Mouse (Mus musculus): Measurements from ENCODE around the gene Btnl6.
"Not testable (repeated sequence)": the region's sequence is repeated elsewhere in the genome, so short reads cannot be mapped to it uniquely, and the experiment has no call there.

Btnl6 gene

DNA sequence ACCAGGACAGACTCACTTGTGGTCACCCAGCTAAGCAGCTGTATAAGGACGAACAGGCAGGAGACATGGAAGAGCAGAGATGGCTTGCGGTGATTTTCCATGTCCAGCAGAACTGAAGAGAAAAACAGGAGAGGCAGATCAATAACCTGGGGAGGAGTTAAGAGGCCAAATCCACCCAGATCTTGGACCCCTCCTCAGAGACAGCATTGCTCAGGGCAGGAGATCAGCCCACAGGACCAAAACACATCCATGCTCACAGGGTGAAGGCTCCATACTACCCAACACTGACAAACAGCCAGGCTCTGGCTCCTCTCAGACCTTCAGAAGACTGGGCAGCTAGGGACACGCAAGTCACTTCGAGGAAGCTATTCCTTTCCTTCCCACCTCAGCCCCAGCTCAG is at the start of gene Btnl6:
Gene Btnl6, minus strand, starts transcription at position 101 of the 400 bp plus-strand sequence.
- no peak for DNase-seq (ENCODE audit: low spot score in 2 of 2)

DNA sequence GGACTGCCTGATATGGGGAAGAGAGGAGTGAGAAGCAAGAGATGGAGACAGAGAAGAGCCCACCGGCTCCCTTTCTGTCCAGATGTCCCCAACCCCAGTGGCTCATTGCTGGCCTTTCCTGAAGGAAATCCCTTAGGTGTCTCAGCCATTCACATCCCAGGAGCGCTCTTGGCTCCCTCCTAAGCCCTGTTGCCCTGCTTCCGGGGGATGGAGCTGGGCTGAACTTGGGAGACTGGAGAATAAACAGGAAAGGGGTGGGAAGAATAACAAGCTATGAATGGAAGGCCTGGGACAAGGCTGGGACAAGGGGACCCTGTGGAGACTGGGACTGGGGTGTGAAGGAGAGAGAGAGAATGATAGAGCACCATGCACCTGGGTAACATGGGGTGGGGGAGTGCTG is 47.6 kb upstream of the Btnl6 start:
- no peak for DNase-seq (ENCODE audit: low spot score in 2 of 2)

DNA sequence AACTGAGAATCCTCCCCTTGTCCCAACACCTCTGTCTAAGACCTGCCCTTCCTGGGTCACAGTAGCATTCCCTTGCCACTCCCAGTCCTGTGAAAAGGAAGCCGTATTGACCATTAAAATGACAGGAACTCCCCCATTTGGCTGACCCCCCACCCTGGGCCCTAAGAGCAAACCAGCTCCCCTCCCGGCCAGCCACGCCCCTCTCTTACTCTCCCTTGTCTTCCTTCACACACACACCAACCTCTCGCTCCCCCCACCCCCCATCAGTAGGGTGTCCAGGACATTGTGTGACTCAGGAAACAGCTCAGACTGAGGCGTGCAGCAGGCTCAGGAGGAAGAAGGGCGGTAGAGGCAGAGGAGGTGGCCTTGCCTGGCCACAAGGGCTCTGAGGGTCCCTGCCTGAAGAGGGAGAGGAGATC is 46.9 kb upstream of the Btnl6 start, which contains the start of gene Notch4:
Gene Notch4, plus strand, starts transcription at position 266 of the 419 bp plus-strand sequence.
- no peak for DNase-seq (ENCODE audit: low spot score in 2 of 2)

DNA sequence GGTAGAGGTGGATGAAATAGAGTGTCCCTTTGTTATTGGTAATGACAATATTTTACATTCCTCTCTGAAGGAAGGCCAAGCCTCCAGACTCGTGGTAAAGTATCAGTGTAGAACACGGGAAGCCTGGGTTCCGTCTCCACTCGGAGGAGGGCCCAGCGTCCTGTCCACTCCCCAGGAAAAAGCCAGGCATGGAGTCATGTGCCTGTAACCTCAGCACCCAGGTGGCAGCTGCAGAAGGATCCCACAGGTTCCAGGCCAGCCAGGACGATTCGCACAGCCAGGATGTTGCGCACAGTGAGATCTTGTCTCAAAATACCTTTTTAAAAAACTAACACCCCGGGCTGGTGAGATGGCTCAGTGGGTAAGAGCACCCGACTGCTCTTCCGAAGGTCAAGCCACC is 46.2 kb upstream of the Btnl6 start:
- DNase-seq (ENCODE audit: low spot score in 2 of 2) = no peak

DNA sequence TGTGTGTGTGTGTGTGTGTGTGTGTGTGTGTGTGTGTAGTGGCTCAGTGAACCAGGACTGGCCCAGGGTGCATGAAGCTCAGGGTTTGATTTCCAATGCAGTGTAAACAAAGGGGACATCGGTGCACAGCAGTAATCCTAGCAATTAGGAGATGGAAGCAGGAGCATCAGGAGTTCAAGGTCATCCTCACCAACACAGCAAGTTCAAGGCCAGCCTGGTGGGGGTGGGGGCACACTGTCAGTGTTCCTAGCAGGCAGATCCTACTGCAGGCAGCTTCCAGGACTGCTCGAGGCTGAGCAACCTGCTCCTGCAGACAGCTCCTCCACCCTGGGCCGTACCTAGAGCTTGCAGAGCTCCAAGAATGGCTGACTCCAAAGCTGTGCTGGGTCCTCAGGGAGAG is 45.4 kb upstream of the Btnl6 start:
- DNase-seq (ENCODE audit: low spot score in 2 of 2) = no peak

DNA sequence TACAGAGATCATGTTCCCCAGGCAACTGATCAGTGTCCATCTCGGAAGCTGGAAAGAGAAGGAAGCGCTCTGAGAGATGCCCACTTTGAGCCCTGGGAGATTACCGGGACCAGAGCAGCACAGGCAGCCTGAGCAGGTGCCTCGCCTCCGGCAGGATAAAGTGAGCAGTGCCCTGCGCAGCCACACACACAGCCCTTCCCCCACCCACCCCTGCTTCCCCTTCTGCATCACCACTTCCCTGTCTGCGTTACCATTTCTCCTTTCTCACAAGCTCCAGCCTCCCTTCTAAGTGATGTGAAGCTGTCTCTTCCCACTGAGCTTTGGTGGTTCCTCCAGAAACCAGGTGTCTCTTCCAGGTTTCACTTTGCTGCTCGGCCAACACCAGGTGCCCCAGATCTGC is 44.0 kb upstream of the Btnl6 start:
- no peak for DNase-seq (ENCODE audit: low spot score in 2 of 2)

DNA sequence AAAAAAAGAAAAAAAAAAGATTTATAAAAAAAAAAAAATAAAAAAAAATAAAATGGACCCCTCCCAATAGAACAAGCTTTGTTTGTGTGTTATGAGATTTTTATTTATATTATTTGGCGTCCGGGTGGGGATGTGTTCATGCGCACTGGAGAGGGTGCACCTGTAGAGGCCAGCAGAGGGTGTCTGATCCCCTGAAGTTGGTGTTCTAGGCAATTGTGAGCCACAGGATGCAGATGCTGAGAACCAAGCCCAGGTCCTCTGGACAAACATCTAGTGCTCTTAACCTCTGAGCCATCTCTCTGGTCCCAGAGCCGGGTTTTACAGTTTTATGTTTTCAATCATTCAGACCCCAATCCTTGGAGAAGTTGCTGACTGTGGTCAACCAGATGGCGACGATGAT is 43.3 kb upstream of the Btnl6 start:
- DNase-seq (ENCODE audit: low spot score in 2 of 2) = no peak

DNA sequence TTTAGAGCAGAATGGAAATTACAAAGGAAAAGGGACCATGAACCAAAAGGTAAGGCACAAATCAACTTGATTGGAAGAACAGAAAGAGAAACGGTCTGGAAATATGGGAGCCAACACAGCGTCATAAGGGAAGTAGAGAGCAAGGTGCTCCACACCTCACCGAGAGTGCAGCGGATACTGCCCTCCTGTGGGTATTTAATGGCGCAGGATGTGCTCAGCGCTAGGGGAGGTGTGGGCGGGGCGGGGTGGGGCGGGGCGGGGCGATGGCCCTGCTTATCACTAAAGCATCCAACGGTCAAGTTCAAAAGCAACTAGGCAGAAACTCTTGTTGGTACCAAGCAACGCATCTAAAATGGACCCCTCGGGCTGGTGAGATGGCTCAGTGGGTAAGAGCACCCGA is 42.7 kb upstream of the Btnl6 start:
- DNase-seq (ENCODE audit: low spot score in 2 of 2) = no peak

DNA sequence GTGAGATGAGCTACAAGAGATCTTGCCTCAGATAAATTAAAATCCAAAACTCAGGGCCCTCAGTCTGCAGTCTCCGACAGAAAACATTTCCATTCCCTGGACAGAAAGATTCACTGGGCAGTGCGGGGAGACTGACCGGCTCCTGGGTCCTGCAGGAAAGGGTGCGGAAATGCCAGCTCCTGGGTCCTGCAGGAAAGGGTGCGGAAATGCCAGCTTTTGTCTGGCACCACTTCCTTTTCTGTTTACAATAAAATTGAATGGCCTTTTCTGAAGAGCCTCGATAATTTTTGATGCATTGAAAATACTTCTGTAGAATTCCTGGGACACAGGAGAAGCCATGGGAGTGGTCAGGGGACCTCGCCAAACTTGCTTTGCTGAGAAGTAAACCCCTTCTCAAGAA is 42.0 kb upstream of the Btnl6 start:
- no peak for DNase-seq (ENCODE audit: low spot score in 2 of 2)

DNA sequence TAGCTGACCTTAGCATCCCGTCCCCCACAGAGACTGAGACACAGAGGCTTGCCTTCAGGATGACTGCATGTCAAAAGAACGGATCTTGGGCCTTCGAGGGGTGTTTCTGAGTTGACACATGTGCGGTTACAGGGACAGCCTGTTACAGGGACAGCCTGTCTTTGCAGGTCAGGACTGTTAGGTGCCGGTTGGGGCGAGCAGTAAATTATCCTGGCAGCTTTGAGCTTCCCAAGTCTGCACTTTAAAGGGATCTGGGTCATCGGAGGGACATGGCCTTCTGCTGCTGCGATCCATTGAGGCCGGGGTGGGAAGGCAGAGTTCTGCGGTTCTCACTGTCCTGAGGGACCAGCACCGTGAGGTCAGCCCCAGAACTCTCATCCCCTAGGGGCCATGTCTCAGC is 40.3 kb upstream of the Btnl6 start:
- DNase-seq (ENCODE audit: low spot score in 2 of 2) = no peak

DNA sequence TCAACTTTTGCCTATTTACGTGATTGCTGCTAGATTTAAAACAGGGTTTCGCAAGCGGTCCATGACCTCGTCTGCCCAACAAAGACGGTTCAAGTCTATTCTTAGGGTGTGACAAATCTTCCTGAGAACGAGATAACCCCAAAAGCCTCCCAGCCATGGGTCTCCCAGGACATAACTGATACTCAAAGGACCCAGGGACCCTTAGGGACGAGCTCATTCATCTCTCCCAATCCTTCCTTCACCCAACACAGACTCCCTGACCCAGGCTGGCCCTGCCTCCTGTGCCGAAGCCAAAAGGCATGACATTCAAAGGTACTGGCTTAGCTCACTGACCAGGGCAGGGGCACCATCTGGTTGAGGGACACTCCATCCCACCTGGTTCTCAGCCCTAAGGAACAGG is 39.3 kb upstream of the Btnl6 start:
- DNase-seq (ENCODE audit: low spot score in 2 of 2) = no peak

DNA sequence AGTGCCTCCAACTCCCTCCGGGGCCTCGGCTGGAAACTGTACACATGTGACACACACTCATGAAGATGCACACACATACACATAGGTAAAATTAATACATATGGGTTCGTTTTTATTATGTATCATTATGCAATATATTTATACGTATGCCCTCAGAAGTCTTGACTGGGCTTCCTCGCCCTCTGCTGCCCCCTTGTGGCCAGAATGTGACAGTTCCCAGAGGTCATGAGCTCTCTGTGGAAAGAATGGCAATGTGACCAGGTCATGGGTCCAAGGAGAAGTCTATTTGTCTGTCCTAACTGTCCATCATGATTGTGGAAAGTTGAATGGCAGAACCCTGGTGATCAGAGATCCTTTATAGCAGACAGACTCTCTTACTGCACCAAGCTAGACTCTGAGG is 38.3 kb upstream of the Btnl6 start:
- peak; percentile 64 to 67 for DNase-seq (ENCODE audit: low spot score in 2 of 2)

DNA sequence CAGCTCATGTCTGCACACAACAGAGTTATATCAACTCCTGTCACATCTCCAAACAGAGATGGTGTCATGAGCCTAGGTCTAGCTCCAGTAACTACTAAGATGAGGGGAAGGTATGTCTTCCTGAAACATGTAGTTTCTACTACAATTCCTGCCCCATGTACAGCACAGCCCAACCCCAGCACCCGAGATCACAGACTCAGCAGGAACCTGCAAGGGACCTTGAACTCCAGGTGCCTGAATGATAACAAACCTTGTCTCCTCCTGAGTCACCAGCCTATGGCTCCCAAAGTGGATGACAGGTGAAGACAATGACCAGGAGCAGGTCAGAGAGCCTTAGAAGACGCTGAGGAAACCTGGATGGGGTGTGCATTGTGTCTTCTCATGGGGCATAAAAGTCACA is 32.7 kb upstream of the Btnl6 start:
- DNase-seq (ENCODE audit: low spot score in 2 of 2) = no peak

DNA sequence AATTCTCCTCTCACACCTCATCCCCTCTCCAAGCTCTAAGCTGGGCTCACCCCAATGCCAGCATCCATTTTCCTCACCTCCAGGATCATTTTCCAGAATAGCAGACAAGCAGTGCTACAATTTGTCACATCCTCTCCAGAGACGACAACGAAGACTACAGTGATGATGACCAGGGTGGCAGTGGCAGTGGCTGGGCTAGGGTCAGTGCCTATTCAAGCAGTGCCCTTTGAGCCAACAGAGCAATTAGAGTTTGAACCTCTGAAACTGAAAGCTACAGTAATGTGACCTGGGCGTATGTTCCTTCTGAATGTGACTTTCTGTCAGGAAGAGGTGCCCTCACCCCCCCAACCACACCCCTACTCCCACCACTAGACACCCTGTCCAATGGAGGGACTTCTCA is 32.0 kb upstream of the Btnl6 start:
- no peak for DNase-seq (ENCODE audit: low spot score in 2 of 2)

DNA sequence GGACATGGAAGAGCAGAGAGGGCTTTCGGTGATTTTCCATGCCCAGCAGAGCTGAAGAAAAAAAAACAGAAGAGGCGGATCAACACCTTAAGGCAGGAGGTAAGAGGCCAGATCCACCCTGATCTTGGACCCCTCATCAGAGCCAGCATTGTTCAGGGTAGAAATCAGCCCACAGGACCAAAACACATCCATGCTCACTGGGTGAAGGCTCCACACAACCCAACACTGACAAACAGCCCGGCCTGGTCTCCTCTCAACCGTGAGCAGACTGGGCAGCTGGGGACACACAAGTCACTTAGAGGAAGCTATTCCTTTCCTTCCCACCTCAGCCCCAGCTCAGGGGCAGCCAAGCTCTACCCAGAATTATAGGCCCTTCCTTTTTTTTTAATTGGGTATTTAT is 30.4 kb upstream of the Btnl6 start:
- DNase-seq (ENCODE audit: low spot score in 2 of 2) = no peak

DNA sequence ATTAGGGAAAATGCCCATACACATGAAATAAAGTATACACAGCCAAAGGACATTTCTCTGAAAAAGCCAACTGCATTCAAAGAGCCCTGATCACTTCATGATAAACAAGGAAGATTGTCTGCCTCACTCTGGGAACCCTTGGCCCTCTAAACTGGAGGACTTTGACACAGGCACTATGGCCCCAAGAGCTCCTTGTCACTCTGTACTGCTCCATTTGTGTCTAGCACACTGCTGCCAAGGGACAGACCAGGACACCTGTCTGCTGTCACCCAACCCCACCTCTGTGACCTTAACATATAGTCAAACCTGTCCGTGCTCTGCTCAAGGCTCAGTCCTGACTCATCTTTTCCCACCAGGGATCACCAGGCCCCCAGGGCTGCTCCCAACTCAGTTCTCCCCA is 29.6 kb upstream of the Btnl6 start:
- DNase-seq (ENCODE audit: low spot score in 2 of 2) = no peak

DNA sequence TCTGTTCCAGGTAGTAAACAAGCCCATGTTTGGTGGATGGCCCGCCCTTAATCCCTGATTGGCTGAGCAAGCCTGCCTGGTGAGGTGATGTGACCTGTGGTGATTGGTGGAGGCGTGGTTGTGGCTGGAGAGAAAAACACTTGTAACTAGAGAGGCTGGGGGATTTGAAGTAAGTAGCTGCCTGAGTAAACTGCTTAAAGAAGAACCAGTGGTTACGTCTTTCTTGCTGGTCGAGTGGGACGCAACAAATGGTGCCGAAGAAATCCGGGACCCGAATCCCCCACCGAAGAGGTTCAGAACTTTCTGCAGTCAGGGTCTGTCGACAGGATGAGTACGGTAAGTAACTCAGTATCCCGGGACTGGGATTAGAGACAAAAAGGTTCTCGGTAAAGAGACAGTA is 26.4 kb upstream of the Btnl6 start:
- not testable (repeated sequence) for DNase-seq (ENCODE audit: low spot score in 2 of 2)

DNA sequence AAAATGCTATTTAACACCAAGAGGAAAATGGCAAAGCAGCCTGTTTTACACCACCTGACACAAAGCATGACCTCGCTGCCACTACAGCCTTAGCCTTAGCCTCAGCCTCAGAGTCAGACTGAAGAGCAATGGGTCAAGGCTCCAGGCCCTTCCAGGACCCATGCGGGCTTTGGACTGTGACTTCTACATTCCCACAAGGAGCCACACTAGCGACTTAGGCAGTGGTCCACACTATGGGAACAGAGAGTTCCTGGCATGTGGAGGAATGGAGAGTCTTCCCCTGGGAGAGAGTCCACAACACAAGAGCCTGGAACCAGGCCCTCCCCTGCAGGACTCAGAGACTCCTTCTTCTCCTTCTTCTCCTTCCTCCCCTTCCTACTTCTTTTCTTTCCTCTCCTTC is 15.5 kb upstream of the Btnl6 start:
- no peak for DNase-seq (ENCODE audit: low spot score in 2 of 2)

DNA sequence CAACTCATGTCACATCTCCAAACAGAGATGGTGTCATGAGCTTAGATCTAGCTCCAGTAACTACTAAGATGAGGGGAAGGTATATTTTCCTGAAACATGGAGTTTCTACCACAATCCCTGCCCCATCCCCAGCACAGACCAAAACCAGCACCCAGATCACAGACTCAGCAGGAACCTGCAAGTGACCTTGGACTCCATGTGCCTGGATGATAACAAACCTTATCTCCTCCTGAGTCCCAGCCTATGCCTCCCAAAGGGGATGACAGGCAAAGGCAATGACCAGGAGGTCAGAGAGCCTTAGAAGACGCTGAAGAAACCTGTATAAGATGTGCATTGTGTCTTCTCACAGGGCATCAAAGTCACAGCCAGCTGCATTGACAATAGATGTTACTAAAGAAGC is 1.8 kb upstream of the Btnl6 start:
- no peak for DNase-seq (ENCODE audit: low spot score in 2 of 2)

DNA sequence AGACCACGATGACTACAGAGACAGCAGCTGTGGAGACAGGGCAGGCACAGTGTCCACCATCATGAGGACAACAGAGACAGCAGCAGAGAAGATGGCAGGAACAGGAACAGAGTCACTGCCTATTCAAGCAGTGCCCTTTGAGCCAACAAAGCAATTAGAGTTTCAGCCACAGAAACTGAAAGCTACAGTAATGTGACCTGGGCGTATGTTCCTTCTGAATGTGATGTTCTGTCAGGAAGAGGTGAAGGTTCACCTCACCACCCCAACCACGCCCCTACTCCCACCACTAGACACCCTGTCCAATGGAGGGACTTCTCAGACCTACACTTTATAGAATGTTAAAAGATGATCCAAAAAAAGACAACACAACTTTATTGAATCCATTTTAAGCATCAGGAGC is 1.4 kb upstream of the Btnl6 start:
- DNase-seq (ENCODE audit: low spot score in 2 of 2) = not testable (repeated sequence)

DNA sequence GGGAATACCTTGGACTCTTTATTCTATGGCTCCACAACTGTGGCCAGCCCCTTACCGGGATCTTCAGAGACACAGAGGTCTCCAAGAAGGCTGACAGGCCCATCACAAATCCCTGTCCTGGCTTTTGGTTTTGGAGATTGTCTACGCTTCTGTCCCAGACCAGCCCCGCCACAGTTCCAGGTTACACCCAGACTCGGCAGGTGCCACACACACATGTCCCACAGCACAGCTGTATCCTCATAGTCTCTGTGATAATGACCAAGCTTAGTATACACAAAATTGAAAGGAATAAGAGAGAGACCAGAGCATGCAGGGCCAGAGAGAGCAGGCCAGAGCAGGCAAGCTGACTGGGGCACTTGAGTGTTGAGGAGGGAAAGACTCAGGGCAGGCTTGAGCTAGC is 643 bp upstream of the Btnl6 start:
- no peak for DNase-seq (ENCODE audit: low spot score in 2 of 2)

DNA sequence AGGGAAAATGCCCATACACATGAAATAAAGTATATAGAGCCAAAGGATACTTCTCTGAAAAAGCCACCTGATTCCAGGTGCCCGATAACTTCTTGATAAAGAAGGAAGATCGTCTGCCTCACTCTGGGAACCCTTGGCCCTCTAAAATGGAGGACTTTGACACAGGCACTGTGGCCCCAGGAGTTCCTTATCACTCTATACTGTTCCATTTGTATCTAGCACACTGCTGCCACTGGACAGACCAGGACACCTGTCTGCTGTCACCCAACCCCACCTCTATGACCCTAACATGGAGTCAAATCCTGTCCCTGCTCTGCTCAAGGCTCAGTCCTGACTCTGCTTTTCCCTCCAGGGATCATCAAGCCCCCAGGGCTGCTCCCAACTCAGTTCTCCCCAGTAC is 638 bp downstream of the Btnl6 start:
- no peak for DNase-seq (ENCODE audit: low spot score in 2 of 2)

DNA sequence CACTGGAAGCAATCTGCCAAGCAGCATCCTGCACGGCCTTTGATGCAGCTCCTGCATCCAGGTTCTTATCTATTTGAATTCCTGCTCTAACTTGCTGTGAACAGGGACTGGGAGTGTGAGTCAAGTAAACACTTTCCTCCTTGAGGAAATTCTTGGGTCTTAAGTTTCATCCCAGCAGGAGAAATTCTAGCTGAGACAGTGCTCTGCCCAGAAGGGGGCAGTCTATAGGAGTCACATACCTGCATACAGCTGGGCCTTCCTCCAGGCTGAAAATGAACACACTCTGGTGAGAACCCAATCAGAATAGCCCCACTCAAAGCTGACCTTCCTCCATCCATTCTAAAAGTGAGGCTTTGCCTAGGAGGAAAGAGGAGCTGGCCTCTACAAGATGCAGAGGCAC is 5.4 kb downstream of the Btnl6 start:
- not testable (repeated sequence) for DNase-seq (ENCODE audit: low spot score in 2 of 2)

DNA sequence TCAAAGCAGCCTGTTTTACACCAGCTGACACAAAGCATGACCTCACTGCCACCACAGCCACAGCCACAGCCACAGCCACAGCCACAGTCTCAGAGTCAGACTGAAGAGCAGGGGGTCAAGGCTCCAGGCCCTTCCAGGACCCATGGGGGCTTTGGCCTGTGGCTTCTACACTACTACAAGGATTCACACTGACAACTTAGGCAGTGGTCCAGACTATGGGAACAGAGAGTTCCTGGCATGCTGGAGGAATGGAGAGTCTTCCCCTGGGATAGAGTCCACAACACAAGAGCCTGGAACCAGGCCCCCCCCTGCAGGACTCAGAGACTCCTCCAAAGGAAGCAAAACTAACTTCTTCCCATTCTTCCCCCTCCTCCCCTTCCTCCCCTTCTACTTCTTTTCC is 9.6 kb downstream of the Btnl6 start:
- no peak for DNase-seq (ENCODE audit: low spot score in 2 of 2)

DNA sequence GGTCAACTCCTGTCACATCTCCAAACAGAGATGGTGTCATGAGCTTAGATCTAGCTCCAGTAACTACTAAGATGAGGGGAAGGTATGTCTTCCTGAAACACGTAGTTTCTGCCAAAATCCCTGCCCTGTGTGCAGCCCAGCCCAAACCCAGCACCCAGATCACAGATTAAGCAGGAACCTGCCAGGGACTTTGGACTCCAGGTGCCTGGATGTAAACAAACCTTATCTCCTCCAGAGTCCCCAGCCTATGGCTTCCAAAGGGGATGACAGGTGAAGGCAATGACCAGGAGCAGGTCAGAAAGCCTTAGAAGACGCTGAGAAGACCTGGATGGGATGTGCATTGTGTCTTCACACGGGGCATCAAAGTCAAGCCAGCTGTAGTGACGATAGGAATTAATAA is 19.4 kb downstream of the Btnl6 start:
- not testable (repeated sequence) for DNase-seq (ENCODE audit: low spot score in 2 of 2)
